Mouse (Mus musculus): ENCODE data around the gene Ptprt. TPM values are rescaled to one million over a fixed set of nuclear protein-coding genes. Genes with fewer than 3 reads are reported as not detected.

Gene Ptprt
- polyA plus RNA-seq, 1 experiment = 15.9 TPM

DNA sequence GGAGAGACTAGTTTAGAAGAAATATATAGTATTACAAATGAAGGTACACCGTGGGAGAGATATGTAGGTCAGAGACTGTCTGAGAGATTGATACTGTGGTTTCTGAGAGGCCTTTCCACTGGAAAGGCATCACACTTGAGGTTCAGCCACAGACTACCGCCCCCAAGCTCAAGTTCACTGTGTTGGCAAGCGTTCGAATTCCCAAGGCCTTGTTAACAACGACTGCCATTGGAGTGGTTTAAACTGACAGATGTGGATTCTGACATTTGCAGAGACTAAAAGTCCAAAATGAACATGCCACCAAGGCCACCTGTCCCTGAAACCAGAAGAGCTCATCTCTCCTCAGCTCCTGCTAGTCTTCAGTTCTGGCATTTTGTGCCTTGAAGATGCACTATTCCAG is 951.6 kb downstream of the Ptprt start:
- Histone ChIP-seq H3K27me3 (ENCODE audit: control insufficient read depth, insufficient read depth, low read length) (no peaks in the 10 kb centered on the region), H3K4me1 (ENCODE audit: control insufficient read depth, insufficient read depth, low read length) (peaks cover 10% of the 10 kb centered on the region), H3K4me3 (replicated peaks; ENCODE audit: insufficient read depth, low read depth, low read length) (no peak overlapping the region), H3K27ac (ENCODE audit: insufficient read depth, low read length) (no peak overlapping the region)
- no peak for DNase-seq
- TF ChIP-seq POLR2A (IDR thresholded peaks at IDR 0.05; ENCODE audit: borderline replicate concordance, insufficient read depth, low read length) (no peak), CTCF (IDR thresholded peaks at IDR 0.05; ENCODE audit: borderline replicate concordance, insufficient read depth, low read depth, low read length) (no peak)
- WGBS = 84% methylated on average over 5 of the region's 5 CpGs

DNA sequence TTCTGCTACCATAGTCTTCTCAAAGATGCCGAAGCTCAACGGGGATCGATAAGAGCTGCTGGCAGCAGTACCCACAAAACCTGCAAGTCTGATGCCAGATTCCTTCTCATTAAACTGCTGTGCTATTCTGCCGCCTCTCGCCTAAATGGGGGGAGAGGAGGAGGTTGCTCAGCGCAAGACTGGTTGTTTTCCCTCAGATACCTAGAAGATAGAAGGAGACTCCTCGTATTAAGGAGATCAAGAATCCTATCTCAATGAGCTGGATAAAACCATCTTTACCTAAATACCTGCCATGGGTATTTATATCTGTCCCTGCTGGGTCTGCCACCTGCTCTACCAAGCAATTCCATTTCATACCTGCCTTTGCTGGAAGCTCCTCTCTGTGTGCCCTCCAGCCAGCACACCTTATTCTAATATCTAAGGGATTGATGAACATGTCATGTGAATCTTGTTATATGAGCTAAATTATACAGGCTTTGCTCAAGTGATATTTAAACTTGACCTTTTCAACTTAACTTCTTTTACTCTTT is 954.5 kb downstream of the Ptprt start:
- Histone ChIP-seq H3K4me3 (replicated peaks; ENCODE audit: insufficient read depth, low read depth, low read length) (no peak overlapping the region), H3K27ac (ENCODE audit: insufficient read depth, low read length) (no peak overlapping the region), H3K4me1 (ENCODE audit: control insufficient read depth, insufficient read depth, low read length) (peaks cover 6% of the 10 kb centered on the region; the same call in 1 of the 2 replicates), H3K27me3 (ENCODE audit: control insufficient read depth, insufficient read depth, low read length) (no peaks in the 10 kb centered on the region)
- TF ChIP-seq CTCF (IDR thresholded peaks at IDR 0.05; ENCODE audit: borderline replicate concordance, insufficient read depth, low read depth, low read length) (peak; percentile 16; the same call in 1 of the 2 replicates), POLR2A (IDR thresholded peaks at IDR 0.05; ENCODE audit: borderline replicate concordance, insufficient read depth, low read length) (no peak)
- WGBS = 21% methylated on average over 7 of the region's 7 CpGs
- DNase-seq = peak; percentile 43 to 71

DNA sequence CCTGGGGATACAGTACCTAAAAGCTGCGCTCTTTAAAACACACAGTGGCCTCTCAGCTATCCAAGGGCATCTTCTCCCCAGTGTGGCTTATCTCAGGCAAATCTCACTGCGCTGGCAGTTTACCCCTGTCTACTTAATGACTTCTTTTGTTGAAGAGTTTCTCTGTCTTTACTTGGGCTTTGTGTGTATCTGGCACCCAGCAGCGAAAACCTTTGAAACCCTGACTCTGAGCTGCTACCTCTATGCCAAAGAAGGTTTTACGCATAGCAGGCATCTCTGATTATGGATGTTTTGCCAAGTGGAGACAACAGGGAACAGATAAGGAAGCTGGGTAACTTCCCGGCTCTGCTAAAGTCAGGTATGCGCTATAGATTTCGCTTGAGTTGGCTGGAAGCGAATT is 956.1 kb downstream of the Ptprt start:
- Histone ChIP-seq H3K27me3 (ENCODE audit: control insufficient read depth, insufficient read depth, low read length) (no peaks in the 10 kb centered on the region), H3K4me3 (replicated peaks; ENCODE audit: insufficient read depth, low read depth, low read length) (no peak overlapping the region), H3K4me1 (ENCODE audit: control insufficient read depth, insufficient read depth, low read length) (peaks cover 6% of the 10 kb centered on the region; the same call in 1 of the 2 replicates), H3K27ac (ENCODE audit: insufficient read depth, low read length) (no peak overlapping the region)
- no peak for TF ChIP-seq CTCF (IDR thresholded peaks at IDR 0.05; ENCODE audit: borderline replicate concordance, insufficient read depth, low read depth, low read length)
- TF ChIP-seq POLR2A (IDR thresholded peaks at IDR 0.05; ENCODE audit: borderline replicate concordance, insufficient read depth, low read length) = no peak
- DNase-seq = peak in 1 of 2 experiments; percentile 24
- WGBS = 27% methylated on average over 8 of the region's 8 CpGs

DNA sequence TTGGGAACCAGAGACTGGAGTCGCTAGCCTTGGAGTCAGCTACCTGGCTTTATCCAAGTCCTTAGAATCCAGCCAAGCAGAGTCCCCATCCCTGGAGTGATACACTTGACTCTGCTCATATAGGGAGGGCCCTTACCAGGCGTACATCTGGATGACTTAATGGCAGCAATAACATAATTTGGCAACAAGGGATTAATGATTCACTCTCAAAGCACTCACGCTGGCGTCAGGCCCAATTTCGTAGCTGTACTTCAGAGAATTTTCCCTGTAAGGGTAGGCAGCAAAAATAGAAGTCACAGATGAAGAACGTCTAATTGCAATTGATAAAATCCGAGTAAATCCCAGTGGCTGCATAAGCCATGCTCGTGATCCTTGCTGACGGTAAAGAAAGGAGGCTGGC is 956.5 kb downstream of the Ptprt start:
- TF ChIP-seq CTCF (IDR thresholded peaks at IDR 0.05; ENCODE audit: borderline replicate concordance, insufficient read depth, low read depth, low read length) (no peak), POLR2A (IDR thresholded peaks at IDR 0.05; ENCODE audit: borderline replicate concordance, insufficient read depth, low read length) (no peak)
- Histone ChIP-seq H3K27me3 (ENCODE audit: control insufficient read depth, insufficient read depth, low read length) (no peaks in the 10 kb centered on the region), H3K27ac (ENCODE audit: insufficient read depth, low read length) (no peak overlapping the region), H3K4me3 (replicated peaks; ENCODE audit: insufficient read depth, low read depth, low read length) (no peak overlapping the region), H3K4me1 (ENCODE audit: control insufficient read depth, insufficient read depth, low read length) (peaks cover 6% of the 10 kb centered on the region; the same call in 1 of the 2 replicates)
- WGBS = 41% methylated on average over 9 of the region's 9 CpGs
- peak; percentile 22 to 27 for DNase-seq

DNA sequence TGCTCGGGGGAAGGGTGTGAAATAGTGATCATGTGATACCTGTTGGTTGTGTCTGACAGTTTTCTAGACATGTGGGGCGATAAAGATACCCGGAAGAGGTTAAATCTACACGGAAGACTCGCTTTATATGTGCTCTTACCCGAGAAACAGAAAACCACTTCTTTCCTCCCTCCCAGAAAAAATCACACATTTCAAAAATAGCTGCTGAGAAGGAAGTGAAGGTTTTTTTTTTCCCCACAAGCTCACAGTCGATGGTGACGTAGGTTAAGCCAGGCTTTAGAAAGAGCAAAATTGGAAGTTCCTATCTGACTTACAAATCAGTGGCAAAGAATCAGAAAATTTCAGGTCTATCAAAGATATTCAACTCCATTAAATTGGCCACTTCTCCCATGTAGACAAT is 965.1 kb downstream of the Ptprt start:
- H3K4me1 ChIP-seq (ENCODE audit: control insufficient read depth, insufficient read depth, low read length) = no peaks in the 10 kb centered on the region
- WGBS = 94% methylated on average over 8 of the region's 8 CpGs
- no peak for DNase-seq
- H3K27ac ChIP-seq (ENCODE audit: insufficient read depth, low read length) = no peak overlapping the region
- H3K27me3 ChIP-seq (ENCODE audit: control insufficient read depth, insufficient read depth, low read length) = no peaks in the 10 kb centered on the region
- H3K4me3 ChIP-seq (replicated peaks; ENCODE audit: insufficient read depth, low read depth, low read length) = no peak overlapping the region
- no peak for TF ChIP-seq POLR2A (IDR thresholded peaks at IDR 0.05; ENCODE audit: borderline replicate concordance, insufficient read depth, low read length)
- TF ChIP-seq CTCF (IDR thresholded peaks at IDR 0.05; ENCODE audit: borderline replicate concordance, insufficient read depth, low read depth, low read length) = no peak

DNA sequence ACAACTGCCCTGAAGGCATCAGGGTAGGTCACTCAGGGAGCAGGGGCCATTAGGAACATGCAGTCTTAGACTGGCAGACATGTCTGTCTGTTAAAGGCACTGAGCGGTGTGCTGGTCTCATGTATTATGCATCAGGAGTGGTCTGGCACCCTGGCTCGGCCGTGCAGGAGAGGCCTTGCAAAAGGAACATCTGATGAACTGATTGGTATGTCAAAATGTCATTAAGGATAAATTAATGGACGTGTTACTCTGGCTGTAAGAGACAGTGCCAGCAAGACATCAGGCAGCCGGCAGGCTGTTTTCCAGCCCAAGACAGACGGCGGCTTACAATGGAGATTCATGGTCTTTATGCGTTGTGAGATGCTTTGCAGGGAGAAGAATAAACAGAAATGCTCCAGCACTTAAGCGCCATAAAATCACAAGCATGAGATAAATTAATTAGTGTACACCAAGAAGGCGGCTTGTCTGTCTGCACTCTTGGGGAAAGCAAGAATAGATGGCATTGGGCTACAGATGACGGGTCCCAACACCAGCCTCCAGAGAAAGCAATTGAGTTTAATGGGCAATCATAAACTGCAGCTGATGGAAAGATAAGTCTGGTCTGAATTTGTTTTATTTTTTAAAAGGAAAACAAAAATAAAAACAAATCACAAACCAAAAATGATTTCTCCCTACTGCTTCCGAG is 992.5 kb downstream of the Ptprt start:
- 56% methylated on average over 12 of the region's 12 CpGs for WGBS
- H3K4me1 ChIP-seq (ENCODE audit: control insufficient read depth, insufficient read depth, low read length) = 0 out of 2 replicates have a peak, but pooled peaks cover 3% of the 10 kb centered on the region
- no peaks in the 10 kb centered on the region for H3K27me3 ChIP-seq (ENCODE audit: control insufficient read depth, insufficient read depth, low read length)
- no peak for DNase-seq
- H3K27ac ChIP-seq (ENCODE audit: insufficient read depth, low read length) = no peak overlapping the region
- TF ChIP-seq POLR2A (IDR thresholded peaks at IDR 0.05; ENCODE audit: borderline replicate concordance, insufficient read depth, low read length) = no peak
- no peak overlapping the region for H3K4me3 ChIP-seq (replicated peaks; ENCODE audit: insufficient read depth, low read depth, low read length)

DNA sequence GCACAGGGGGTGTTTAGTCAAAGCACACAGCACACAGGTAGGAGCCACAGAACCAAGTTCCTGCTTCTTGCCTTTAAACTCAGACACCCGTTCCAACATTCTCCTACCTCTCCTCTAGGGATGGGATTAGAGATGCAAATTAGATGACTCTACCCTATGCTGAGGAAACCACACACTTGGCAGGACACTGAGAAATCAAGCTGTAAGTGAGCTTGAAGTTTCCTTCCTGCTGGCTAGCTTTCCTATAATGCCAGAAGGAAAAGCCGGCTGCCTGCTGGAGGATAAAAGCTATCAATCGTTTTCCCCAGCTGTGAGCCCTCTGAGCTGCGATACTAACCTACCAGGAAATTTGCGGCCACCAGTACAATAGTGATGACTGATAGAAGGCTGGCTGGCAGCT is 999.0 kb downstream of the Ptprt start:
- TF ChIP-seq CTCF (IDR thresholded peaks at IDR 0.05; ENCODE audit: borderline replicate concordance, insufficient read depth, low read depth, low read length) (no peak), POLR2A (IDR thresholded peaks at IDR 0.05; ENCODE audit: borderline replicate concordance, insufficient read depth, low read length) (no peak)
- no peak overlapping the region for H3K27ac ChIP-seq (ENCODE audit: insufficient read depth, low read length)
- DNase-seq = no peak
- 0 out of 2 replicates have a peak, but pooled peaks cover 3% of the 10 kb centered on the region for H3K4me1 ChIP-seq (ENCODE audit: control insufficient read depth, insufficient read depth, low read length)
- no peak overlapping the region for H3K4me3 ChIP-seq (replicated peaks; ENCODE audit: insufficient read depth, low read depth, low read length)
- 27% methylated on average over 5 of the region's 5 CpGs for WGBS
- H3K27me3 ChIP-seq (ENCODE audit: control insufficient read depth, insufficient read depth, low read length) = no peaks in the 10 kb centered on the region; the same call in 1 of the 2 replicates

DNA sequence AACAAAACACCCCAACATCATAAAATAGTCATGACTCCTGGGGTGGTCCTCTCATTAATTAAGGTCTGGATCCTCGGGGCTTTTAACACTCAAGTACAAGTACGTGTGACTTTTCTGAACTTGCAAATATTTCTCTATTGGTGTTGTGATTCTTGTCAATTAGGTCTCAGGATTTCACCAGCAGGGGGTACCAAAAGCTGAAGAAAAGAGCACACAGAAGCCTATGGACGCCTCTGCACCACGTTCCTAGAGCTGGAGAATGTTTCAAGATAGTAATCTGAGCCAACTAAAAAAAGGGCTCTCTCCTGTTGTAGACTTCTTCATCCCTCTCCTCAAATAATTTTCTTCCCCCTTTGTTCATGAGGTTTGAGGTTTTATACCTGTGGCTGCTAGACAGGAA is 1000.1 kb downstream of the Ptprt start:
- no peaks in the 10 kb centered on the region; the same call in 1 of the 2 replicates for H3K27me3 ChIP-seq (ENCODE audit: control insufficient read depth, insufficient read depth, low read length)
- no peak overlapping the region for H3K27ac ChIP-seq (ENCODE audit: insufficient read depth, low read length)
- TF ChIP-seq CTCF (IDR thresholded peaks at IDR 0.05; ENCODE audit: borderline replicate concordance, insufficient read depth, low read depth, low read length) = 0 out of 2 replicates have a peak, but pooled peaks have one; percentile 9
- no peak for TF ChIP-seq POLR2A (IDR thresholded peaks at IDR 0.05; ENCODE audit: borderline replicate concordance, insufficient read depth, low read length)
- 0 out of 2 replicates have a peak, but pooled peaks cover 3% of the 10 kb centered on the region for H3K4me1 ChIP-seq (ENCODE audit: control insufficient read depth, insufficient read depth, low read length)
- WGBS = 40% methylated on average over 4 of the region's 4 CpGs
- peak in 1 of 2 experiments; percentile 7 for DNase-seq
- no peak overlapping the region for H3K4me3 ChIP-seq (replicated peaks; ENCODE audit: insufficient read depth, low read depth, low read length)

Measured in cerebellum, adult 2 months (tissue).